Mouse (Mus musculus) spleen, postnatal 0 days (tissue): Measurements from ENCODE around the gene Ppp1r14a. TPM values are rescaled to one million over a fixed set of nuclear protein-coding genes. Genes with fewer than 3 reads are reported as not detected.

Experiments used
- polyA plus RNA-seq: library from polyadenylated mRNA; unstranded; fragments of >200 nt; fragmentation: Nextera tagmentation; extraction: Ambion mirVana; gene quantifications from 2 replicates; pipeline ENCODE4 v1.2.1, GENCODE M21; 2015

Ppp1r14a gene
- 27.1 and 27.3 TPM in 2 replicates for polyA plus RNA-seq

GRCm38 (mm10) chr7:29288942-29289638, at the start of gene Ppp1r14a:
Gene Ppp1r14a (plus strand): TSS chr7:29289308.

GRCm38 (mm10) chr7:29248261-29248841, 40.8 kb upstream of the Ppp1r14a start, which contains the start of gene 2200002D01Rik:
Gene 2200002D01Rik (minus strand): TSS chr7:29248466.

GRCm38 (mm10) chr7:29281201-29282073, 7.7 kb upstream of the Ppp1r14a start, which contains the start of gene Spint2:
Gene Spint2 (minus strand): TSS chr7:29281912.

DNA sequence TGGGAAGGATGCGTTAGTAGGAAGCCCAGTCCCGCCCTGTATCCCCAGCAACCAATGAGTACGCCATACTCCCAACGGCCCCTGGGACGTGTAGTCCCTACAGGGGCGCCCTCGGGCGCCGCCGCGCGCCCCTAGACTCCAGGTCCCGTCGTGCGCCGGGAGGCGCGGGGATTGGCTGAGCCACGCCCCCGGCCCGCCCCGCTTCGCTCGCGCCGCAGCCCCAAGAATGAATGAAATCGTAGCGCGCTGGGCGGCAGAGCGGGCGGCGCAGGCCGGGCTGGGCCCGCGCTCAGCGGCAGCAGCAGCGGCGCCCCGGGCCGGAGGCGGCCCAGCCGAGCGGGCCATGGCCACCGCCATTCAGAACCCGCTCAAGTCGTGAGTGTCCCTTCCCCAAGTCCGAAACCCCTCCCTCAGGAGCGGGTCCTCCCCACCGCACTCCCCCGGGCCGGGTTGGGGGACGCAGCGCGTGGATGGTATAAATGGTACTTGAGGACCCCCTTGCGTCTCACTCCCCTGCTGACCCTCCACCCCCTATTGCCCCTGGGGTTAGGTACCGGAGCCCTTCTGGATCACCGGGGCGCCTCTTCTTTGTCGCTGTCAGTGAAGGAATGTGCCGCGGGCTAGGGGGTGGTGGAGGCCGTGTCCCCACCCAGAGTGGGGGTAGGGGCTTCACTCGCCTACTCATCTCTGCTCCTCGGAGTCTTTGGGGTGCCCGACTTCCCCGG, 14.8 kb downstream of the Ppp1r14a start, which contains the start of gene Dpf1:
Gene Dpf1, plus strand, starts transcription at position 214 of the 725 bp plus-strand sequence.

Other genes starting within 250 kb of the Ppp1r14a start
- gene Ryr1, start 164.1 kb upstream of the Ppp1r14a start, polyA plus RNA-seq = 0.17 and 0.24 TPM in 2 replicates
- gene Rasgrp4, start 154.5 kb upstream of the Ppp1r14a start, polyA plus RNA-seq = 8.2 and 8.8 TPM in 2 replicates
- gene Fam98c, start 133.1 kb upstream of the Ppp1r14a start, polyA plus RNA-seq = 16.5 and 20.1 TPM in 2 replicates
- gene Ggn, start 119.1 kb upstream of the Ppp1r14a start, polyA plus RNA-seq = 0.23 TPM in 2 replicates
- gene Spred3, start 118.9 kb upstream of the Ppp1r14a start, polyA plus RNA-seq = 0.54 and 0.76 TPM in 2 replicates
- gene Psmd8, start 108.6 kb upstream of the Ppp1r14a start, polyA plus RNA-seq = 157 and 158 TPM in 2 replicates
- 0.46 and 0.59 TPM in 2 replicates for gene Catsperg1, start 75.3 kb upstream of the Ppp1r14a start, polyA plus RNA-seq
- 1.5 and 1.7 TPM in 2 replicates for gene Kcnk6, start 56.8 kb upstream of the Ppp1r14a start, polyA plus RNA-seq
- gene Yif1b, start 51.0 kb upstream of the Ppp1r14a start, polyA plus RNA-seq = 47.2 and 53.1 TPM in 2 replicates
- gene 2200002D01Rik, start 40.8 kb upstream of the Ppp1r14a start, polyA plus RNA-seq = 2.2 and 2.3 TPM in 2 replicates
- gene Spint2, start 7.4 kb upstream of the Ppp1r14a start, polyA plus RNA-seq = 40.8 and 44.8 TPM in 2 replicates
- 0.81 and 1.8 TPM in 2 replicates for gene Dpf1, start 14.6 kb downstream of the Ppp1r14a start, polyA plus RNA-seq
- gene Sipa1l3, start 229.3 kb downstream of the Ppp1r14a start, polyA plus RNA-seq = 5.1 and 5.3 TPM in 2 replicates